Comparison of ENCODE assay signal across 8 mouse cellular contexts in genomic region chr2:127608234-127608633, GRCm38 (mm10). TPM values are rescaled to one million over a fixed set of nuclear protein-coding genes. Genes with fewer than 3 reads are reported as not detected.
DNase-seq lines count a peak whose midpoint lies in the region; ATAC-seq and TF ChIP-seq lines count a peak whose summit lies in the region.

No protein-coding gene starts in this region.

- dilution Hi-C loops in CH12.LX (cut with MboI; ENCODE audit: extremely low pct_ligation_motif_present, extremely low pct_unique_long_range_greater_than_20kb, low sequenced_read_pairs), result no loop called here

- TF ChIP-seq POLR2A in CH12.LX (IDR thresholded peaks at IDR 0.05; ENCODE audit: low read depth, low read length), result no peak

- no peaks in the 10 kb centered on the region for H3K79me2 ChIP-seq in CH12.LX (replicated peaks; ENCODE audit: control insufficient read depth, extremely low read depth, insufficient read depth, poor library complexity, severe bottlenecking)

- H3K36me3 ChIP-seq in heart, postnatal 0 days (replicated peaks; ENCODE audit: control insufficient read depth, insufficient read depth, low read length), result peaks cover 25% of the 10 kb centered on the region
- peaks cover 30% of the 10 kb centered on the region for H3K36me3 ChIP-seq in heart, embryonic 12.5 days
- H3K36me3 ChIP-seq in CH12.LX (replicated peaks in 1 of 2; ENCODE audit: control insufficient read depth in 1 of 2, insufficient read depth in 1 of 2, low read length in 1 of 2), result peaks cover 26 to 44% of the 10 kb centered on the region in 2 experiments
- H3K36me3 ChIP-seq in lung, embryonic 16.5 days (ENCODE audit: control insufficient read depth, insufficient read depth, low read length), result peaks cover 10% of the 10 kb centered on the region; the same call in 1 of the 2 replicates

- no peaks in the 10 kb centered on the region for H3K4me1 ChIP-seq in heart, postnatal 0 days (ENCODE audit: control insufficient read depth, insufficient read depth)
- peaks cover 13% of the 10 kb centered on the region for H3K4me1 ChIP-seq in heart, embryonic 12.5 days (replicated peaks)
- H3K4me1 ChIP-seq in CH12.LX (ENCODE audit: control insufficient read depth in 1 of 2, insufficient read depth in 2 of 2), result 0 out of 4 replicates have a peak, but pooled peaks cover 0 to 4% of the 10 kb centered on the region in 2 experiments
- H3K4me1 ChIP-seq in lung, embryonic 16.5 days (replicated peaks; ENCODE audit: control insufficient read depth, insufficient read depth, low read length), result no peaks in the 10 kb centered on the region

- no peak overlapping the region for H3K4me2 ChIP-seq in heart, postnatal 0 days (ENCODE audit: low read depth, low read length)
- H3K4me2 ChIP-seq in heart, embryonic 12.5 days, result no peak overlapping the region
- H3K4me2 ChIP-seq in CH12.LX (ENCODE audit: insufficient read depth, low read depth, poor library complexity, severe bottlenecking), result no peak overlapping the region
- no peak overlapping the region for H3K4me2 ChIP-seq in lung, embryonic 16.5 days (ENCODE audit: low read depth, low read length)

- 40% methylated on average over 3 of the region's 3 CpGs for WGBS in heart, postnatal 0 days
- 47% methylated on average over 3 of the region's 3 CpGs for WGBS in heart, embryonic 12.5 days
- WGBS in lung, embryonic 16.5 days, result 42% methylated on average over 3 of the region's 3 CpGs

- TF ChIP-seq EP300 in heart, postnatal 0 days (IDR thresholded peaks at IDR 0.05; ENCODE audit: low read depth), result no peak
- TF ChIP-seq EP300 in CH12.LX (IDR thresholded peaks at IDR 0.05; ENCODE audit: low read length), result no peak

- in situ Hi-C loops in CH12.LX (cut with MboI; ENCODE audit: low pct_ligation_motif_present, low pct_unique_long_range_greater_than_20kb, low sequenced_read_pairs), result no loop called here

- peak; percentile 54; the same call in 1 of the 2 replicates for ATAC-seq in heart, postnatal 0 days (ENCODE audit: insufficient read depth, low read depth)
- ATAC-seq in heart, embryonic 12.5 days (ENCODE audit: insufficient number of reproducible peaks, low FRiP score), result no peak
- peak; percentile 81 for ATAC-seq in common myeloid progenitor, adult 5-6 weeks (replicated peaks; ENCODE audit: low read depth, poor library complexity, severe bottlenecking)
- peak; percentile 33; the same call in 1 of the 2 replicates for ATAC-seq in lung, embryonic 16.5 days (ENCODE audit: low read depth)

- no peak overlapping the region for H3K9ac ChIP-seq in heart, postnatal 0 days (replicated peaks; ENCODE audit: low read depth, low read length)
- no peak overlapping the region for H3K9ac ChIP-seq in heart, embryonic 12.5 days
- no peak overlapping the region for H3K9ac ChIP-seq in CH12.LX (ENCODE audit: insufficient read depth, low read depth)
- H3K9ac ChIP-seq in lung, embryonic 16.5 days (ENCODE audit: low read length), result no peak overlapping the region

- peak; percentile 79 for DNase-seq in heart, postnatal 0 days (ENCODE audit: low spot score)
- peak; percentile 48 for DNase-seq in CH12.LX (ENCODE audit: extremely low read depth)
- DNase-seq in ovary, postnatal 36 days (ENCODE audit: low spot score), result no peak
- no peak for DNase-seq in spleen, postnatal 10 days (ENCODE audit: low spot score in 2 of 2)
- DNase-seq in left cerebral cortex, adult 9 months (ENCODE audit: low spot score in 2 of 2), result no peak

- no peak overlapping the region for H3K4me3 ChIP-seq in heart, postnatal 0 days (ENCODE audit: low read depth, low read length)
- no peak overlapping the region for H3K4me3 ChIP-seq in heart, embryonic 12.5 days
- no peak overlapping the region for H3K4me3 ChIP-seq in CH12.LX (replicated peaks in 1 of 3; ENCODE audit: low read depth in 2 of 3, low read length in 2 of 3, poor library complexity in 1 of 3)
- no peak overlapping the region for H3K4me3 ChIP-seq in lung, embryonic 16.5 days (ENCODE audit: low read length)

- H3K27me3 ChIP-seq in heart, postnatal 0 days (ENCODE audit: control insufficient read depth, insufficient read depth, low read length), result no peaks in the 10 kb centered on the region
- no peaks in the 10 kb centered on the region for H3K27me3 ChIP-seq in heart, embryonic 12.5 days (replicated peaks)
- no peaks in the 10 kb centered on the region for H3K27me3 ChIP-seq in CH12.LX (replicated peaks)
- H3K27me3 ChIP-seq in lung, embryonic 16.5 days (ENCODE audit: control insufficient read depth, insufficient read depth, low read depth, low read length), result no peaks in the 10 kb centered on the region

- TF ChIP-seq CTCF in heart, postnatal 0 days (IDR thresholded peaks at IDR 0.05; ENCODE audit: low read depth), result peak; percentile 66
- TF ChIP-seq CTCF in CH12.LX (conservative IDR thresholded peaks at IDR 0.05 in 1 of 2, IDR thresholded peaks at IDR 0.05 in 1 of 2; ENCODE audit: low read depth in 2 of 2, low read length in 2 of 2), result peak; percentile 22 to 73; a peak in 2 of 4 replicates

- peak; percentile 57 for TF ChIP-seq RAD21 in CH12.LX (IDR thresholded peaks at IDR 0.05; ENCODE audit: low read depth, low read length)

- H3K9me3 ChIP-seq in heart, postnatal 0 days (replicated peaks; ENCODE audit: control insufficient read depth, low read length), result no peaks in the 10 kb centered on the region
- H3K9me3 ChIP-seq in heart, embryonic 12.5 days (replicated peaks), result no peaks in the 10 kb centered on the region
- H3K9me3 ChIP-seq in CH12.LX (replicated peaks; ENCODE audit: low read length), result no peaks in the 10 kb centered on the region
- no peaks in the 10 kb centered on the region for H3K9me3 ChIP-seq in lung, embryonic 16.5 days (ENCODE audit: control insufficient read depth, low read length)

- no peak overlapping the region for H3K27ac ChIP-seq in heart, postnatal 0 days (ENCODE audit: low read depth)
- H3K27ac ChIP-seq in heart, embryonic 12.5 days (ENCODE audit: poor library complexity, severe bottlenecking), result no peak overlapping the region
- H3K27ac ChIP-seq in CH12.LX (ENCODE audit: insufficient read depth, low read depth), result no peak overlapping the region
- no peak overlapping the region for H3K27ac ChIP-seq in lung, embryonic 16.5 days (ENCODE audit: low read length)

TF ChIP-seq in CH12.LX, 34 proteins besides CTCF, POLR2A, EP300 and RAD21:
- TF ChIP-seq TCF12 (IDR thresholded peaks at IDR 0.05; ENCODE audit: low read depth, low read length) (no peak), ELF1 (IDR thresholded peaks at IDR 0.05; ENCODE audit: low read depth, low read length) (no peak), MXI1 (IDR thresholded peaks at IDR 0.05; ENCODE audit: low read depth, low read length) (no peak), SMC3 (IDR thresholded peaks at IDR 0.05; ENCODE audit: low read depth, low read length) (peak; percentile 68), GABPA (IDR thresholded peaks at IDR 0.05; ENCODE audit: insufficient replicate concordance, low read depth, low read length) (no peak), TBP (conservative IDR thresholded peaks at IDR 0.05; ENCODE audit: low read depth, low read length) (no peak), USF1 (IDR thresholded peaks at IDR 0.05; ENCODE audit: low read depth, low read length) (no peak)

RNA-seq across cellular contexts. Expression of gene Mrps5, which starts 21.2 kb away (rescaled TPM):
- 48.8 and 109 TPM in 2 replicates for total RNA-seq in heart, postnatal 0 days (2014; rRNA removed; ENCODE audit: low replicate concordance)
- 150 and 156 TPM in 2 replicates for polyA plus RNA-seq in heart, postnatal 0 days (2015; fragmentation: Nextera tagmentation; extraction: Ambion mirVana)
- 138 and 144 TPM in 2 replicates for polyA plus RNA-seq in heart, embryonic 12.5 days (2016; fragmentation: Nextera tagmentation; extraction: Ambion mirVana)
- 173 and 188 TPM in 2 replicates for total RNA-seq in CH12.LX (2012; rRNA removed)
- total RNA-seq in CH12.LX (2014; rRNA removed), result 144 and 186 TPM in 2 replicates
- 210 and 278 TPM in 2 replicates for polyA plus RNA-seq in CH12.LX (2012; ENCODE audit: insufficient read length, low read depth)
- 80.0 and 148 TPM in 2 replicates for total RNA-seq in common myeloid progenitor, adult 5-6 weeks (2017)
- polyA plus RNA-seq in lung, embryonic 16.5 days (2015; fragmentation: Nextera tagmentation; extraction: Ambion mirVana), result 114 and 120 TPM in 2 replicates

RNA-seq across cellular contexts. Expression of gene Zfp661, which starts 21.3 kb away (rescaled TPM):
- total RNA-seq in heart, postnatal 0 days (2014; rRNA removed; ENCODE audit: low replicate concordance), result 0.69 and 3.6 TPM in 2 replicates
- 1.4 and 1.6 TPM in 2 replicates for polyA plus RNA-seq in heart, postnatal 0 days (2015; fragmentation: Nextera tagmentation; extraction: Ambion mirVana)
- polyA plus RNA-seq in heart, embryonic 12.5 days (2016; fragmentation: Nextera tagmentation; extraction: Ambion mirVana), result 2.4 and 2.9 TPM in 2 replicates
- total RNA-seq in CH12.LX (2012; rRNA removed), result 4.1 and 4.7 TPM in 2 replicates
- total RNA-seq in CH12.LX (2014; rRNA removed), result 5.9 and 6.7 TPM in 2 replicates
- polyA plus RNA-seq in CH12.LX (2012; ENCODE audit: insufficient read length, low read depth), result 2.5 and 3.2 TPM in 2 replicates
- total RNA-seq in common myeloid progenitor, adult 5-6 weeks (2017), result 1.7 and 2.7 TPM in 2 replicates
- 4.2 and 4.3 TPM in 2 replicates for polyA plus RNA-seq in lung, embryonic 16.5 days (2015; fragmentation: Nextera tagmentation; extraction: Ambion mirVana)

RNA-seq across cellular contexts. Expression of gene Mal, which starts 48.3 kb away (rescaled TPM):
- total RNA-seq in heart, postnatal 0 days (2014; rRNA removed; ENCODE audit: low replicate concordance), result 8.2 and 11.3 TPM in 2 replicates
- 1.7 and 2.5 TPM in 2 replicates for polyA plus RNA-seq in heart, postnatal 0 days (2015; fragmentation: Nextera tagmentation; extraction: Ambion mirVana)
- 1.1 and 1.5 TPM in 2 replicates for polyA plus RNA-seq in heart, embryonic 12.5 days (2016; fragmentation: Nextera tagmentation; extraction: Ambion mirVana)
- total RNA-seq in CH12.LX (2012; rRNA removed) (not detected in 2 replicates), CH12.LX (2014; rRNA removed) (not detected in 2 replicates)
- polyA plus RNA-seq in CH12.LX (2012; ENCODE audit: insufficient read length, low read depth), result not detected in 2 replicates
- total RNA-seq in common myeloid progenitor, adult 5-6 weeks (2017), result not detected in 2 replicates
- polyA plus RNA-seq in lung, embryonic 16.5 days (2015; fragmentation: Nextera tagmentation; extraction: Ambion mirVana), result 21.4 and 30.2 TPM in 2 replicates

Comparison
In these comparisons a context has a peak if more than half of its experiments do, and no peak if none do; other contexts are left out.
1. DNase-seq: peak in heart, postnatal 0 days (single experiment) and CH12.LX (single experiment); none in ovary, postnatal 36 days (single experiment), spleen, postnatal 10 days (0 of 2) and left cerebral cortex, adult 9 months (0 of 2).